17 mouse cellular contexts compared by ENCODE assay signal in genomic region chr3:119314693-119315092, GRCm38 (mm10).
"Had no signal": no experiment of that assay in that cellular context is flagged by ENCODE, and none has a peak within 500 bp of the region (broad histone marks: within the 10 kb centered on the region; RNA-seq: fewer than 3 reads in every experiment).

No protein-coding gene starts in this region.

- H3K36me3 ChIP-seq: liver, embryonic 13.5 days; lung, embryonic 15.5 days; midbrain, embryonic 10.5 days; midbrain, embryonic 13.5 days had no signal

- H3K9me3 ChIP-seq: liver, embryonic 13.5 days; lung, embryonic 15.5 days; midbrain, embryonic 10.5 days; midbrain, embryonic 13.5 days had no signal

- H3K4me3 ChIP-seq: layer of hippocampus, adult 2 months; liver, embryonic 13.5 days; lung, embryonic 15.5 days; megakaryocyte, embryonic 14.5 days; midbrain, embryonic 10.5 days; midbrain, embryonic 13.5 days had no signal

- H3K4me1 ChIP-seq: liver, embryonic 13.5 days; lung, embryonic 15.5 days; megakaryocyte, embryonic 14.5 days; midbrain, embryonic 10.5 days had no signal

- H3K9ac ChIP-seq: liver, embryonic 13.5 days; lung, embryonic 15.5 days; midbrain, embryonic 13.5 days had no signal

- H3K4me2 ChIP-seq: liver, embryonic 13.5 days; lung, embryonic 15.5 days; midbrain, embryonic 13.5 days had no signal

- ATAC-seq: midbrain, embryonic 13.5 days had no signal

- H3K27ac ChIP-seq: kidney, postnatal 0 days; layer of hippocampus, adult 2 months; liver, embryonic 13.5 days; lung, embryonic 15.5 days; midbrain, embryonic 10.5 days; midbrain, embryonic 13.5 days had no signal

- DNase-seq: kidney, adult 2 months; kidney, postnatal 25 days; layer of hippocampus, adult 9-11 months; liver, embryonic 13.5 days; lung, postnatal 10 days; lung, postnatal 36 days; right cerebral cortex, adult 18-20 months; right cerebral cortex, postnatal 14 days; right cerebral cortex, postnatal 4 days; thymus, adult 18-20 months; thymus, postnatal 36 days had no signal

- H3K27me3 ChIP-seq: liver, embryonic 13.5 days; lung, embryonic 15.5 days; megakaryocyte, embryonic 14.5 days; midbrain, embryonic 13.5 days had no signal
